Mouse (Mus musculus) cortical plate, adult 2 months (tissue): ENCODE measurements around the gene Srsf11. TPM values are rescaled to one million over a fixed set of nuclear protein-coding genes. Genes with fewer than 3 reads are reported as not detected.

ENCODE experiments used
- H3K27ac ChIP-seq: fragments of 200-500 bp; 2 replicates; pipeline ENCODE4 v1.5.1; 2012; ENCODE audit warnings: low read length, control low read depth, inconsistent platforms; ENCODE audit not compliant: insufficient read depth
- H3K4me1 ChIP-seq: fragments of 200-500 bp; 2 replicates; pipeline ENCODE4 v1.6.1; 2011; ENCODE audit warnings: low read length; ENCODE audit not compliant: control insufficient read depth, insufficient read depth
- H3K4me3 ChIP-seq: fragments of 200-500 bp; 2 replicates; pipeline ENCODE4 v1.5.1; 2011; ENCODE audit warnings: mild to moderate bottlenecking, low read length, control low read depth; ENCODE audit not compliant: insufficient read depth
- CTCF ChIP-seq: fragments of 200-500 bp; IDR thresholded peaks from 2 replicates; pipeline ENCODE4 v1.5.1; 2011; ENCODE audit warnings: mild to moderate bottlenecking, control low read depth, low read length; ENCODE audit not compliant: insufficient read depth; ENCODE audit errors: extremely low read depth
- POLR2A ChIP-seq: fragments of 200-500 bp; IDR thresholded peaks from 2 replicates; pipeline ENCODE4 v1.6.1; 2011; ENCODE audit warnings: mild to moderate bottlenecking, low read length, control low read depth; ENCODE audit not compliant: insufficient read depth; ENCODE audit errors: extremely low read depth
- polyA plus RNA-seq: library from polyadenylated mRNA; depleted of rRNA; stranded (reverse); fragments of >200 nt; gene quantifications from 2 replicates; pipeline ENCODE4 v1.2.3, GENCODE M21; 2012

Srsf11 gene
- polyA plus RNA-seq, 1 experiment: 432 TPM

DNA sequence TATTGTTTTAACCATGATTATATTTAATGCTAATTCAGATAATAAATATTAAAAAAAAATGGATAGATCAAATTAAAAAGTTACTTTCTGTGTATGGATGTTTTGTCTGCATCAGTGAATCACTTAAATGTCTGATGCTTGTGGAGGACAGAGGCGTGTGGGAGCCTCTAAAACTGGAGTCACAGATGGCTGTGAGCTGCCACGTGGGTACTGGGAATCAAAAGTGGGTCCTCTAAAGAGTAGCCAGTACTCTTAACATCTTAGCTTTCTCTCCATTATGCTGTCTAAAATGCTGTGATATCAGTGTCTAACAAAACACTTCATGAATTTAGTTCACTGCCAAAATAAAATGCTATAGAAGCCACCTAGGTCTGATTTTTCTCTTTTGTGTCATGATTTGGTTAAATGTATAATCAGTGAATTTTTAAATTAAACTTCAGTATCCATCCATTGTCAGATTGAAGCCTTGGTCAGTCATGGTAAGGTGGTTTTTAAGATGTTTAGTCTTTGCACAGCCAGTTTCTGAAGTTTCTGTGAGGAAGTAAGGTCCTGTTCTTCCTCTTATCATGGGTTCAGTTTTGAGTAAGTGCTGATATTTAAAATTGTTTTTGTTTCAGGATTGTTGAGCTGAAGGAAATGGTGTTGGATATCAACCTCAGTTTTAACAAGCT is 24.3 kb upstream of the Srsf11 start:
- no peak overlapping the region for H3K4me3 ChIP-seq
- no peak for TF ChIP-seq CTCF
- no peak for TF ChIP-seq POLR2A
- no peak overlapping the region for H3K27ac ChIP-seq
- H3K4me1 ChIP-seq: peaks cover 2% of the 10 kb centered on the region

GRCm38 (mm10) chr3:158049508-158049907 is 13.1 kb upstream of the Srsf11 start:
- Histone ChIP-seq H3K4me1 (no peaks in the 10 kb centered on the region; the same call in 1 of the 2 replicates), H3K4me3 (no peak overlapping the region), H3K27ac (no peak overlapping the region)
- TF ChIP-seq POLR2A: no peak
- no peak for TF ChIP-seq CTCF

GRCm38 (mm10) chr3:158040755-158041154 is 4.3 kb upstream of the Srsf11 start:
- TF ChIP-seq CTCF (no peak), POLR2A (no peak)
- no peak overlapping the region for H3K4me3 ChIP-seq
- no peak overlapping the region for H3K27ac ChIP-seq
- H3K4me1 ChIP-seq: no peaks in the 10 kb centered on the region; the same call in 1 of the 2 replicates

GRCm38 (mm10) chr3:158038106-158038505 is 1.7 kb upstream of the Srsf11 start:
- TF ChIP-seq CTCF: no peak
- no peak for TF ChIP-seq POLR2A
- peaks cover 2% of the 10 kb centered on the region; the same call in 1 of the 2 replicates for H3K4me1 ChIP-seq
- H3K4me3 ChIP-seq: peak overlapping the region; percentile 18; the same call in 1 of the 2 replicates
- H3K27ac ChIP-seq: no peak overlapping the region

DNA sequence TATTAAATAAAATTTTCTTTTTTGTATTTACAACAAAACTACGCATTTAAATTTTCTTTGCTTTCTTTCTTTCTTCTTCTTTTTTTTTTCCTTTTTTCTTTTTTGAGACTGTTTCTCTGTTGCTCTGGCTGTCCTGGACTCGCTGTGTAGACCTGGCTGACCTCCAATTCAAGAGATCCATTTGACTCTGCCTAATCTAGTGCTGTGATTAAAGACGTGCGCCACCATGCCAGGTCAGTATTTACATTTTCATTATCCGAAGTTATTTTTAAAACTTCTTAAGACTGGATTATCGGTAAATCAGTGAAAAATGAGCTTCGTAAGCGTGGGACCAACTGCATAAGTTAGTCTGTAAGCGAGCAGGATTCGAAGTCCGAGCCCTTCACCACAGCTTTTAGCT is 573 bp downstream of the Srsf11 start:
- TF ChIP-seq POLR2A (no peak), CTCF (no peak)
- H3K4me1 ChIP-seq: peaks cover 2% of the 10 kb centered on the region; the same call in 1 of the 2 replicates
- peak overlapping the region; percentile 96 for H3K4me3 ChIP-seq
- peak overlapping the region; percentile 86; the same call in 1 of the 2 replicates for H3K27ac ChIP-seq

GRCm38 (mm10) chr3:158032106-158032505 is 4.3 kb downstream of the Srsf11 start:
- no peak overlapping the region for H3K27ac ChIP-seq
- peaks cover 2% of the 10 kb centered on the region; the same call in 1 of the 2 replicates for H3K4me1 ChIP-seq
- TF ChIP-seq CTCF (no peak), POLR2A (no peak)
- H3K4me3 ChIP-seq: peak overlapping the region; percentile 41; the same call in 1 of the 2 replicates

DNA sequence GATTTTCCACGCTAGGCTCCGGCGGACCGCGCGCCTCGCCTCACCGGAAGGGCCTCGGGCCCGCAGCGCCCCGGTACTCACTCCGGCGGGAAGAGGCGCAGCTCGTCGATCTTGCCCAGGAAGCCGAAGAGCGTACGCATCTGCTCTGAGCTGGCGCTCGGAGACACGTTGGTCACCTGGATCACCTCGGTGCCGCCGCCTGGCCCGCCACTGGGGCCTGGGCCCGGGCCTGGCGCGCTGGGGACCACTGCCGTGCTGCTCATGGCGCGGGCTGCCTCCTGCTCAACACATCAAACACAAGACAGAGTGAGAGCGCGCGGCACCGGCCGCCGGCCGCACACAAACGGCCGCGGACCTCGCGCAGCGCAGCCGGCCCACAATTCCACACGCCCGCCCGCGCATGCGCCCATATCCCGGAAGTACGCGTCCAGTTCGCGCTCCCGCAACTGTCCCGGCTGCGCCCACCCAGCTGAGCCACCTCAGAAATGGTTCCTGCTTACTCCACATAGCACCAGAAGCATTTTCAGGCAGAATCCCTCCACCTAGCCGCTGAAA is 5.0 kb downstream of the Srsf11 start:
- H3K4me3 ChIP-seq: peak overlapping the region; percentile 41
- TF ChIP-seq POLR2A (peak; percentile 46; the same call in 1 of the 2 replicates), CTCF (no peak)
- H3K27ac ChIP-seq: no peak overlapping the region; the same call in 1 of the 2 replicates
- H3K4me1 ChIP-seq: peaks cover 2% of the 10 kb centered on the region; the same call in 1 of the 2 replicates

DNA sequence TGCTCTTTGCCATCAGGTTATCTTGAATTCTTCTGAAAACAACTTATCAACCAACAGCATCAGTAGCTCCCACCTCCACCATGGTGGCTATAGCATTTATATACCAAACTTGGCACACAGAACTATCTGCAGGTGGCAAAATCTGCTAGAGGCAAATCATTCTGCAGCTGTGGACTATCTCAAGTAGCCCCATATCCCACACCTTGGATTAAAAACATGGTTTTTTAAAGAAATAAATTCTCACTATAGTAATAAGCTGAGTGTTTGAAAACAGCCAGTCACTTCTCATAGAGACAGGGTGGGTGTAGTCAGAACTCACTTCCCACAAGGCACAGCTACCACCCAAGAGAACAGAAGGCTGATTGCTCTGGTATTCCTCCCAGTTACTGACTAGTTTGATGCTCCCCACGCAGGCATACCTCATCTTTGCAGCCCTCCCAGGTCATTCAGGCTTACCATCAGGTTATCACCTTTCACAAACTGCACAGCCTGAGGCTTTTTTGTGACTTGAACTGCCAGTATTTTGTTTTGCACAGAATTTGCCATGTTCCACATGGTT is 26.6 kb downstream of the Srsf11 start:
- Histone ChIP-seq H3K27ac (no peak overlapping the region), H3K4me3 (no peak overlapping the region), H3K4me1 (peaks cover 2% of the 10 kb centered on the region; the same call in 1 of the 2 replicates)
- TF ChIP-seq POLR2A (no peak), CTCF (no peak)

GRCm38 (mm10) chr3:158008647-158009046 is 27.8 kb downstream of the Srsf11 start:
- TF ChIP-seq POLR2A (no peak), CTCF (no peak)
- Histone ChIP-seq H3K27ac (no peak overlapping the region), H3K4me3 (no peak overlapping the region), H3K4me1 (peaks cover 2% of the 10 kb centered on the region; the same call in 1 of the 2 replicates)

DNA sequence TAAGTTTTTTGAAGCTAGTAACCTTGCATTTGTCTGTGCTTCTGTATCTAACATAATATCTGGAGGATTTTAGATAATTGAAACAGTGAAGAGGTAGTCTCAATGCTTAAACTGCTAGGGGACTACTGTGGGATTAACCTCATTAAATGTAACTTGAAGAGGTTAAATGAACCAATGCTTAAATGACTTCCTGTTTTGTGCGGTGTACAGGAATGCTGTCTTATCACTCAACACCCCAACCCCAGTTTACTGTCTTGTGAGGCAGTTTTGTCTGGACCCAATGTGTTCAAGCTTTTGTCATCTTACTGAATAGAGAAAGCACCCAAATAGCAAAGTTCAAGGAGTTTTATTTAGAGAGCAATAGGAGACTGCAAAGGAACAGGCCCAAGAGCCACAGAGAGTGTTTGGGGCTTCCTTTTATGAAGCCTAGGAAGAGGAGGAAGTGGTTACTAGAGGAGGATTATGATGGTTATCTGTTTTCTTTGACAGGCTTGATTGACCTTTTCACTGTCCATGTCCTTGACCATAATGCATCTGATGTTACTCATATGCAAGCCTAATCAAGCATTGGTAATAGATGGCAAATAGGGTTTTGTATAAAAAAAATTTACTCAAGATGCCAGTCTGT is 37.6 kb downstream of the Srsf11 start:
- no peaks in the 10 kb centered on the region for H3K4me1 ChIP-seq
- TF ChIP-seq POLR2A (no peak), CTCF (no peak)
- no peak overlapping the region for H3K27ac ChIP-seq
- no peak overlapping the region for H3K4me3 ChIP-seq
